Mouse (Mus musculus) bone marrow, adult 2 months (tissue): ENCODE measurements around the gene Lexm.

ENCODE experiments used
- CTCF ChIP-seq: fragments of 200-500 bp; IDR thresholded peaks from 2 replicates; pipeline ENCODE4 v1.5.1; 2011; ENCODE audit warnings: low read length, control low read depth; ENCODE audit not compliant: control insufficient read depth, insufficient read depth
- POLR2A ChIP-seq: fragments of 200-500 bp; IDR thresholded peaks from 2 replicates; pipeline ENCODE4 v1.6.1; 2011; ENCODE audit warnings: low read depth, mild to moderate bottlenecking, control low read depth, low read length, borderline replicate concordance; ENCODE audit not compliant: control insufficient read depth

DNA sequence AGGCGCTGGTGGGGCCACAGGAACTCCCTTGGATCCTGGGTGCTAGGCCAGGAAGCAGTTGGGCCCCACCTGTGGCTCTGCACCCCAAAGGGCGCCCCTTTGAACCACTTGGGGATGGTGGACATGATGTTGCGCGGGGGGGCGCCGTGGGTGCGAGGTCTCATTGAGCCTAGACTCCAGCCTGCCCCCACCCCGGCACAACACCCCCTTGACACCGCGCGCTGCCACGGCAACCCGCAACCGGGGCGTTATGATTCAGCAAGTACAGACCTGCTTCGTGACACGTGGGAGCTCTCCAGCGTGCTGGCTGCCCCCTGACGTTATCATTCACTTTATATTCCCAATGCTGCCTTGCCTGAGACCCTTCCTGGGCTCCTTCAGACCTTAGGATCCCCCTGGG lies at the start of gene Lexm:
- no peak for TF ChIP-seq CTCF
- TF ChIP-seq POLR2A, result no peak
